Mouse (Mus musculus) ES-Bruce4 (cell line): ENCODE data around the gene Nacc2.

Experiments used
- CTCF ChIP-seq: IDR thresholded peaks from one replicate; pipeline ENCODE4 v1.8.1; 2011; ENCODE audit warnings: low read depth, low read length
- POLR2A ChIP-seq: IDR thresholded peaks from one replicate; pipeline ENCODE4 v1.8.1; 2011; ENCODE audit warnings: low read length; ENCODE audit not compliant: insufficient read depth

- no peak for TF ChIP-seq POLR2A
- no peak for TF ChIP-seq CTCF
These were observed 67.3 kb downstream of the Nacc2 start for GRCm38 (mm10) chr2:26055747-26056102.
